Mouse (Mus musculus): ENCODE measurements around the gene Doc2b. TPM values are rescaled to one million over a fixed set of nuclear protein-coding genes. Genes with fewer than 3 reads are reported as not detected.
A peak's percentile ranks its signal among the peaks of the same experiment; 100 is the strongest.

The Doc2b gene
- polyA plus RNA-seq, 1 experiment from 2014 or later = 2.0 TPM

DNA sequence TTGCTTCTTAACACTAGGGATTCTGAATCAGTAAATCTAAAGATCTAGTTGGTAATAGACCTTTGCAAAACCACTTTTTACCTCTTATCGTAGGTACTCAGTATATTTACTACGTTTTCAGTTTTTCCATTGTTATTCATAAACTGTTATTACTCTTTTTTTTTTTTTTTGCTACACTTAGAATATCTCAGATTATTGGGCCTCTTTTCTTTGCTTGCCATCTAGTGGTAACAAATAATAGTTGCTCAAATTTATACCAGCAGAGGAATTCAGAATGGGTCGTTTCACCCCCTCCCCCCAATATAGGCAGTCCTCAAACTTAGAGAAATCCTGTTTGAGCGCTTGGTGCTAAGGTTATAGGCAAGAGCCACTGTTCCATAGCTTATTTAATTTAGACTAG lies 44.8 kb downstream of the Doc2b start:
- Histone ChIP-seq H3K9me3 (no peaks in the 10 kb centered on the region), H3K9ac (replicated peaks) (no peak overlapping the region), H3K4me1 (peaks cover 41% of the 10 kb centered on the region), H3K27ac (replicated peaks) (no peak overlapping the region), H3K27me3 (no peaks in the 10 kb centered on the region), H3K4me3 (no peak overlapping the region), H3K4me2 (replicated peaks) (no peak overlapping the region), H3K36me3 (peaks cover 17% of the 10 kb centered on the region; the same call in 1 of the 2 replicates)
- 78% methylated on average over 4 of the region's 4 CpGs for WGBS
- ATAC-seq (replicated peaks) = no peak

DNA sequence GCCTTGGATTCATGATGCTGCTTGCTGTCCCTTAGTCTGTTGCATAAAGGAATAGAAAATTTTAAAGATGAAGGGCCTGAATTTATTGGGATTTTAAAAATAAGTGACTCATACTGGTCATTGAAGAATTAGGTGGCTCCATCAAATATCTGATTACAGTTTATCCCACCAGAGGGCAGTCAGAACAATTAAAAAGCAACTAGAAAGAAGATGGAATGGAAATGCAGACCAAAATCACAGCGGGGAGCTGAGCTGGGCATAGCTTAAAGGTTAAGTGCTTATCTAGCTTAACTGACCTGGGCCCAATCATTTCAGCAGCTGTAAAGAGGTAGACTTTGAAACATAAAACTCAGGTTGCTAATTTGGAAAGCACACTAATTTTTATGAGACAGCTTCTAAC lies 45.3 kb downstream of the Doc2b start:
- H3K27ac ChIP-seq (replicated peaks) = no peak overlapping the region
- 0 out of 2 replicates have a peak, but pooled peaks cover 13% of the 10 kb centered on the region for H3K36me3 ChIP-seq
- no peak overlapping the region for H3K4me2 ChIP-seq (replicated peaks)
- peaks cover 41% of the 10 kb centered on the region for H3K4me1 ChIP-seq
- ATAC-seq (replicated peaks) = no peak
- H3K27me3 ChIP-seq = no peaks in the 10 kb centered on the region
- no peak overlapping the region for H3K4me3 ChIP-seq
- H3K9me3 ChIP-seq = no peaks in the 10 kb centered on the region
- no peak overlapping the region for H3K9ac ChIP-seq (replicated peaks)
- 83% methylated on average over 1 of the region's 1 CpGs for WGBS

DNA sequence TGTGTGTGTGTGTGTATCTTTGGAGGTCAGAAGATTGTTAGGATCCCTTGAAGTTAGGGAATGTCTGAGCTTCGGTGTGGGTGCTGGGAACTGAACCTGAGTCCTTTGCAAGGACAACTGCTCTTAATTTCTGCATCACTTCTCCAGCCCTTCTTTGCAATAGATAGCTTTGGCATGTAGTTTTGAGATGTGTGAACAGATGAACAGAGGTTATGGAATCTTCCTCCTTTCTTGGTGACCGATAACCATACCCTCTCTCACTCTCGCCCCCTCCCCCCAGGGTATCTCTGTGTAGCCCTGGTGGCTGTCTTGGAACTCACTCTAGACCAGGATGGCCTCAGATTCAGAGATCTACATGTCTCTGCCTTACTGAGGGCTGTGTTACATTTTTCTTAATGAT lies 51.1 kb downstream of the Doc2b start:
- no peak overlapping the region for H3K4me2 ChIP-seq (replicated peaks)
- no peaks in the 10 kb centered on the region for H3K36me3 ChIP-seq
- no peak overlapping the region for H3K27ac ChIP-seq (replicated peaks)
- H3K4me1 ChIP-seq = peaks cover 46% of the 10 kb centered on the region
- H3K9ac ChIP-seq (replicated peaks) = no peak overlapping the region
- no peaks in the 10 kb centered on the region for H3K9me3 ChIP-seq
- over 99% methylated on average over 3 of the region's 3 CpGs for WGBS
- no peaks in the 10 kb centered on the region for H3K27me3 ChIP-seq
- no peak overlapping the region for H3K4me3 ChIP-seq
- no peak for ATAC-seq (replicated peaks)

DNA sequence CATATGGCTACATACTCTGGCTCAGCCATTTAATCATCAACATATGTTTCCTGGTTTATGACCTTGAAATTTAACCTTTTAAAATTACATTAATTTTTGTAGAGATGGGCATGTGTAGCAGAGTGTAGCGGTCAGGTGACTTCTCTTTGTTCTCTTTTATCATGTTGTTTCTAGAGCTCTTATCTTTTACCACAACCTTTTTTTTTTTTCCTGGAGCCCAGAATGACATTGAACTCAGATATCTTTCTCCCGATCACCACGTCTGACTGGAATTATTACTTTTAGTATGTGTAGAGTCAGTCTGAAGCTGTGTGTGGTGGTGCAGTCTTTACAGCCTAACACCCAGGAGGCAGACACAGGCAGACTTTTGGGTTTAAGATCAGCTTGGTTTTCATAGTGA lies 54.2 kb downstream of the Doc2b start:
- Histone ChIP-seq H3K4me1 (peaks cover 40% of the 10 kb centered on the region), H3K27me3 (no peaks in the 10 kb centered on the region), H3K9ac (replicated peaks) (no peak overlapping the region), H3K4me2 (replicated peaks) (no peak overlapping the region), H3K9me3 (no peaks in the 10 kb centered on the region), H3K4me3 (no peak overlapping the region), H3K36me3 (peaks cover 11% of the 10 kb centered on the region; the same call in 1 of the 2 replicates), H3K27ac (replicated peaks) (no peak overlapping the region)
- no peak for ATAC-seq (replicated peaks)
- WGBS = 87% methylated on average over 3 of the region's 3 CpGs

DNA sequence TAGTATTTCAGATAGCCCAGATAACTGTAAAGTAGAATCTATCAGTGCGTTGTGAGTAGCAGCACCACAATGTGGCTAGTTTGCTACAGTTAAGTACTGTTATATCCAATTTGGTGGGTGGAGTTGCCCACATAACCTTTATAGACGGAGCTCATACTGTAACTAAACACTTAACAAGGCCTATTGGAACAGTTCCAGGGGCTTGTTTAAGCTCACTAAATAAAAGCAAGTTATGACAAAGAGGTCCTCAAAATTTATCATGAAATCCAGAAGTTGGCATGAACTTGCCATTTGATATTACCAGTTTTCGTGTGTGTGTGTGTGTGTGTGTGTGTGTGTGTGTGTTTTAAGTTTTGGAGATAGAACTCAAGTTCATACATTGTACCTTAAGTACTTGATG lies 55.6 kb downstream of the Doc2b start:
- no peak overlapping the region for H3K9ac ChIP-seq (replicated peaks)
- H3K27me3 ChIP-seq = no peaks in the 10 kb centered on the region
- no peak for ATAC-seq (replicated peaks)
- H3K4me2 ChIP-seq (replicated peaks) = no peak overlapping the region
- H3K36me3 ChIP-seq = peaks cover 11% of the 10 kb centered on the region; the same call in 1 of the 2 replicates
- peaks cover 49% of the 10 kb centered on the region for H3K4me1 ChIP-seq
- H3K9me3 ChIP-seq = no peaks in the 10 kb centered on the region
- H3K4me3 ChIP-seq = no peak overlapping the region
- 63% methylated on average over 3 of the region's 3 CpGs for WGBS
- no peak overlapping the region for H3K27ac ChIP-seq (replicated peaks)

DNA sequence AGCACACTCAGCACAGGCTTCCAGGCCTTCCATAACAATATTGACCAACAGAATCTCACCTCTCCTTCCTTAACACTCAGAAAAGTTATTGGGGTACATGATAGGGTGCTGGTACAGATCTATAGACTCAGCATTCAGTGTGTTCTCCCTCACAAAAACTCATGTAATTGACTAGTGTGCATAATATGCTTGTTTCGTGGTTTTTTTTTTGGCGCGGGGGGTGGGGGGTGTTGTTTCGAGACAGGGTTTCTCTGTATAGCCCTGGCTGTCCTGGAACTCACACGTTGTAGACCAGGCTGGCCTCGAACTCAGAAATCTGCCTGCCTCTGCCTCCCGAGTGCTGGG lies 57.4 kb downstream of the Doc2b start:
- no peak for ATAC-seq (replicated peaks)
- 95% methylated on average over 7 of the region's 7 CpGs for WGBS

DNA sequence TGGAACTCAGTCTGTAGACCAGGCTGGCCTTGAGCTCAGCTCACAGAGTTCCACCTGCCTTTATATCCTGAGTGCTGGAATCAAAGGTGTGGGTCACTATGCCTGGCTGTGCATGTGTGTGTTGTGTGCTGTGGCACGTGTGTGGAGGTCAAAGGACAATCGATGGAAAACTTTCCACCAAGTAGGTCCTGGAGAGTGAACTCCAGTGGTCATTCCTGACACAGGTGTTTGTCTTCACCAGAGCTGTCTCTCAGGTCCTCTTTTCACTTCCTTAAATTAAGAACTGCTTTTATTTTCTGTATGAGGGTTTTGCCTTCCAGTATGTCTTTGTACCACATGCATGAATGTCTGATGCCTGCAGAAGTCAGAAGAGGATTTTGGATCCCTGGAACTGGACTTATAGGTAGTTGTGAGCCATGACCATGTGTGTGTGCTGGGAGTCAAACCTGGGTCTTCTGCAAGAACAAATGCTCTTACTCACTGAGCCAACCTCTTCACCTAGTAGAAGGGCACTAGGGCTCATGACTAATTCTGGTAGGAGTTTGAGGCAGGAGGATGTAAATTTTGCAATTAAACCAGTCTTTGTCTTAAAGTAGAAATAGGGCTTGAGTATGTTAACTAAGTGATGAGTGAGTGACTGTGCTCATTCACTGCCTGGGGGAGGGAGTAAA lies 57.9 kb downstream of the Doc2b start:
- Histone ChIP-seq H3K4me2 (replicated peaks) (no peak overlapping the region), H3K36me3 (peaks cover 11% of the 10 kb centered on the region; the same call in 1 of the 2 replicates), H3K4me1 (peaks cover 56% of the 10 kb centered on the region), H3K4me3 (no peak overlapping the region), H3K27ac (replicated peaks) (no peak overlapping the region), H3K9ac (replicated peaks) (no peak overlapping the region), H3K27me3 (no peaks in the 10 kb centered on the region), H3K9me3 (no peaks in the 10 kb centered on the region)
- ATAC-seq (replicated peaks) = no peak
- WGBS = 81% methylated on average over 2 of the region's 2 CpGs

More for the DNA sequence above, 57.4 kb downstream of the Doc2b start:
- H3K9me3 ChIP-seq = no peaks in the 10 kb centered on the region
- H3K9ac ChIP-seq (replicated peaks) = no peak overlapping the region
- no peak overlapping the region for H3K4me2 ChIP-seq (replicated peaks)
- H3K36me3 ChIP-seq = peaks cover 11% of the 10 kb centered on the region; the same call in 1 of the 2 replicates
- no peak overlapping the region for H3K4me3 ChIP-seq
- no peaks in the 10 kb centered on the region for H3K27me3 ChIP-seq
- H3K27ac ChIP-seq (replicated peaks) = no peak overlapping the region
- peaks cover 56% of the 10 kb centered on the region for H3K4me1 ChIP-seq

DNA sequence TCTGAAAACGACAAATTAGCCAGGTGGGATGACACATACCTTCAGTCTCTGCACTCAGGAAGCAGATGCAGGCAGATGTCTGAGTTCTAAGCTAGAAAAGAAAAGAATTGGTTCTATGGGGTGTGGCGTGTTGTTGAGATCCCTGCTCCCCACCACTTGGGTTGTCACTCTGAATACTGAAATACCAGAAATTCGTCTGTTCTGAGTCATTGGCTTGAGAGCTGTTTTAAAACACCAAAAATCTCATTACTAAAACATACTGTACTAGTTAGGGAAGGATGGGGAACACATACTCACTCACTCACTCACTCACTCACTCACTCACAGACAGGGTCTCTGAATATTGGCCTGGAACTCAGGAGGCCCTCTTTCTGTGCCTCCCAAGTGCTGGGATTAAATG lies 58.9 kb downstream of the Doc2b start:
- Histone ChIP-seq H3K36me3 (peaks cover 11% of the 10 kb centered on the region; the same call in 1 of the 2 replicates), H3K27ac (replicated peaks) (no peak overlapping the region), H3K27me3 (no peaks in the 10 kb centered on the region), H3K4me3 (no peak overlapping the region), H3K4me1 (peaks cover 60% of the 10 kb centered on the region), H3K4me2 (replicated peaks) (peak overlapping the region; percentile 26), H3K9ac (replicated peaks) (no peak overlapping the region), H3K9me3 (no peaks in the 10 kb centered on the region)
- ATAC-seq (replicated peaks) = no peak
- 60% methylated on average over 3 of the region's 3 CpGs for WGBS

DNA sequence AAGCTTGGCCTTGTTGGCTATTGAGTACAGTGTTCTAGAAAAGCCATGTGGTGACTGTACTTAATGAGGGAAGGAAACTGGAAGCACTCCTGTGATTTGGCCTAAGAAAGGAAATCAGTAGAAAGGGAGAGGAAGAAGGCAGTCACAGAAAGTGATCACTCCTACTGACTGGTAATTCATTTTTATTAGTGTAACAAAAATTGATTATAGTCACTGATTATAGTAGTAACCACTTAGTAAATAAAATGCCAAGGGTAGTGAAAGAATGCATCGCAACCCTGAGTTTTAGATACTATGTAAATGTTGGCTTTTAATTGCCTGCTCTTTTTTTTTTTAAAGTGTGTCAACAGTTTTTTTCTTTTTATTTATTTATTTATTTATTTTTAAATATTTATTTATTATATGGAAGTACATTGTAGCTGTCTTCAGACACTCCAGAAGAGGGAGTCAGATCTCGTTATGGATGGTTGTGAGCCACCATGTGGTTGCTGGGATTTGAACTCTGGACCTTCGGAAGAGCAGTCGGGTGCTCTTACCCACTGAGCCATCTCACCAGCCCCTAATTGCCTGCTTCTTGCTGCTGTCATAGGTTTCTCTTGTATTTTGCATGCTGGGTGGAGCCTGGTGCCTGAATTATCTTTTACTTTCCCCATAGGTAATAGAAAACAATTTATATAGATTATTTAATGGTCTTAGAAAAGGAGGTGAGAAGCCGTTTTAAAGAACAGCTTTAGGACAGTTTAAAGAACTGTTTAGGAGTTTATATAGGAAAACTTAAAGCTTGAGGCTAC lies 60.2 kb downstream of the Doc2b start:
- peaks cover 11% of the 10 kb centered on the region; the same call in 1 of the 2 replicates for H3K36me3 ChIP-seq
- H3K27me3 ChIP-seq = no peaks in the 10 kb centered on the region
- no peak overlapping the region for H3K27ac ChIP-seq (replicated peaks)
- ATAC-seq (replicated peaks) = no peak
- H3K4me2 ChIP-seq (replicated peaks) = peak overlapping the region; percentile 55
- H3K4me1 ChIP-seq = peaks cover 55% of the 10 kb centered on the region
- H3K4me3 ChIP-seq = peak overlapping the region; percentile 59
- H3K9ac ChIP-seq (replicated peaks) = no peak overlapping the region
- 72% methylated on average over 5 of the region's 5 CpGs for WGBS
- H3K9me3 ChIP-seq = no peaks in the 10 kb centered on the region

DNA sequence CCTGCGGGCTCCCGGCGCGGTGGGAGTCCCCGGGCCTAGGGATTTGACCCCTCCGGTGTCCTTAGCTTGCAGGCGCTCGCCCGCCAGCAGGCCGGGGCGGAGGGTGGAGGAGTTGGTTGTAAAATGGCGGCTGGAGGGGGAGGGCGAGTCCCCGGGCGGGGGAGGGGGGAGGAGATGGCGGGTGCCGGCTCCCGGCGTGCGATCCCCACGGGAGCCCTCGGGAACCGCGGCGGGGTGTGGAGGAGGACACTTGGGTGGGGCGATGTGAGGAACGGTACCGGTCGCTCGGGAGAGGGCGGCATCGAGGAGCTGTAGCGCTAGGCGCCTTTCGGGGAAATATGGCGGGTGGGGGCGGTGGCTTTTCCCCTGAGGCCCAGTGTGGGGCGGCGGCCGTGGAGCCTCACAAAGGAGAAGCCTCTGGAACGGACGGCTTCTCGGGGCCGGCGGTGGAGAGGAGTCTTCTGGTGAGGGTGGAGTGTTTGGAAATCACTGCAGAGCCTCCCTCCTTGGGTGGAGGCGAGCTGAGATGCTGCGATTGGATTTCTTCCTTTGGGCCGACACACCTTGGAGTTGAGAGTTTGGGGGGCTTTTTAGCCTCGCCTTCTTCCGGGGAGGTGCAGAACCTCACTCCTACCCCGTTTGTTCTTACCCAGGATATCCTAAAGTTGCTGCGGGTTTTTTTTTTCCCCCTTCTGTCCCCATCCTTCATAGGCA lies 62.5 kb downstream of the Doc2b start:
- peak; percentile 70 for ATAC-seq (replicated peaks)
- H3K36me3 ChIP-seq = peaks cover 2% of the 10 kb centered on the region; the same call in 1 of the 2 replicates
- no peaks in the 10 kb centered on the region for H3K27me3 ChIP-seq
- peaks cover 46% of the 10 kb centered on the region for H3K4me1 ChIP-seq
- H3K4me2 ChIP-seq (replicated peaks) = peak overlapping the region; percentile 55
- H3K27ac ChIP-seq (replicated peaks) = peak overlapping the region; percentile 98
- peak overlapping the region; percentile 59 for H3K4me3 ChIP-seq
- under 1% methylated on average over 51 of the region's 52 CpGs for WGBS
- peak overlapping the region; percentile 99 for H3K9ac ChIP-seq (replicated peaks)
- no peaks in the 10 kb centered on the region for H3K9me3 ChIP-seq

DNA sequence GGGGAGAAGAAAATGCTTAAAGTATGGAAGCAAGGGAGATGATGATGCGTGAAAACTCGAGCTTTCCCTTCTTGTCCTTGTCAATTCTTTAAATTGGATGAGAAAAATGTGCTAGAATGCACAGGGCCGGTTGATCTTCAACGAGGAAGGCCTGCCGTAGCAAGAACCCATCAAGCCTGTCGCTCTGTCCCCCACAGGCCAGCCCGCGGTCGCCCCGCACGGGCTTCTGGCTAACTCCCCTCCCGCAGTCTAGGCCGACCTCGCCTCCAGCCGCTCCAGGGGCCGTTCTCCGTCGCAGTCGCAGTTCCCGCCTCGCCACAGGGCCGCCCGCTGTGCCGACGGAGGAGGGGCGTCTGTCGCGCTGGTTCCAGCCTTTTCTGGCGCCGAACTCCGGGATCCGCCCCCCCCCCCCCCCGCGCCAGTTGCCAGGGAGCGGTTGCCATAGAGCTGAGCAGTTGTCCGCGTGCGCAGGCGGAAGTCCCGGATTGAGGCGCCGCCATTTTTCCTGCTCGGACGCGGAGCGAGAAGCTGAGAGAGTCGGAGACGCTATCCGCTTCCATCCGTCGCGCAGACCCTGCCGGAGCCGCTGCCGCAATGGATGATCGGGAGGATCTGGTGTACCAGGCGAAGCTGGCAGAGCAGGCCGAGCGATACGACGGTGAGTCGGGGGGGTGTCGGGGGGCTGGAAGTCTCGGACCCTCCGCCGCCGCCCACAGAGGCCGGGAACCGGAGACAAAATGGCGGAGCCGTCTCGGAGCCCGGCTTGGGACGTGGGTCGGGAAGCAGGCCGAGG lies 63.2 kb downstream of the Doc2b start, which contains the start of gene Ywhae:
Ywhae (plus strand) TSS at position 436 of the 793 bp plus-strand sequence.
- peak within 1 kb of the TSS; percentile 99 for H3K9ac ChIP-seq (replicated peaks)
- no peaks in the 10 kb centered on the region for H3K27me3 ChIP-seq
- H3K36me3 ChIP-seq = no peaks in the 10 kb centered on the region
- no peaks in the 10 kb centered on the region for H3K9me3 ChIP-seq
- H3K4me3 ChIP-seq = peak within 1 kb of the TSS; percentile 59
- peak within 1 kb of the TSS; percentile 98 for H3K27ac ChIP-seq (replicated peaks)
- H3K4me1 ChIP-seq = peaks cover 43% of the 10 kb centered on the region
- peak within 1 kb of the TSS; percentile 68 for H3K4me2 ChIP-seq (replicated peaks)
- WGBS = under 1% methylated on average over 65 of the region's 76 CpGs
- peak; percentile 95 for ATAC-seq (replicated peaks)
